Mouse (Mus musculus) forebrain, embryonic 10.5 days (tissue): ENCODE data around the gene Gm3250. TPM values are rescaled to one million over a fixed set of nuclear protein-coding genes. Genes with fewer than 3 reads are reported as not detected.
A peak's percentile ranks its signal among the peaks of the same experiment; 100 is the strongest.
"Not testable (repeated sequence)": the region's sequence is repeated elsewhere in the genome, so short reads cannot be mapped to it uniquely, and the experiment has no call there.

Experiments used
- DNase-seq: peaks from one replicate; pipeline ENCODE4 v3.0.0-alpha.2; 2017; ENCODE audit warnings: low spot score; ENCODE audit errors: extremely low spot score
- H3K27ac ChIP-seq: fragments of 300-500 bp; sonication (generic); 2 replicates; pipeline ENCODE4 v1.5.1; 2016; ENCODE audit warnings: mild to moderate bottlenecking
- H3K27me3 ChIP-seq: fragments of 300-500 bp; sonication (generic); 2 replicates; pipeline ENCODE4 v1.6.1; 2016; ENCODE audit warnings: mild to moderate bottlenecking; ENCODE audit not compliant: poor library complexity, severe bottlenecking
- H3K36me3 ChIP-seq: fragments of 300-500 bp; sonication (generic); replicated peaks from 2 replicates; pipeline ENCODE4 v1.6.1; 2016; ENCODE audit warnings: mild to moderate bottlenecking, moderate library complexity
- H3K4me1 ChIP-seq: fragments of 300-500 bp; sonication (generic); 2 replicates; pipeline ENCODE4 v1.6.1; 2016
- H3K4me3 ChIP-seq: fragments of 300-500 bp; sonication (generic); 2 replicates; pipeline ENCODE4 v1.5.1; 2016; ENCODE audit warnings: mild to moderate bottlenecking, moderate library complexity
- H3K9me3 ChIP-seq: fragments of 300-500 bp; sonication (generic); 2 replicates; pipeline ENCODE4 v1.6.1; 2016; ENCODE audit warnings: mild to moderate bottlenecking, moderate library complexity
- WGBS: fragments of 180-500 bp; shearing (Covaris S2); methylation state at CpG from one replicate; pipeline ENCODE4 v1.1.7; 2016; 5-methylcytosine and 5-hydroxymethylcytosine counted together
- polyA plus RNA-seq: library from polyadenylated mRNA; unstranded; fragments of >200 nt; fragmentation: Nextera tagmentation; extraction: Ambion mirVana; gene quantifications from 2 replicates; pipeline ENCODE4 v1.2.1, GENCODE M21; 2016

Gm3250 gene
- polyA plus RNA-seq, 1 experiment from 2014 or later: not detected

- no peak overlapping the region for H3K4me3 ChIP-seq
- H3K27me3 ChIP-seq: no peaks in the 10 kb centered on the region
- peaks cover 6% of the 10 kb centered on the region; the same call in 1 of the 2 replicates for H3K4me1 ChIP-seq
- H3K27ac ChIP-seq: no peak overlapping the region
- no peaks in the 10 kb centered on the region for H3K36me3 ChIP-seq
- no peaks in the 10 kb centered on the region for H3K9me3 ChIP-seq
- 90% methylated on average over 2 of the region's 2 CpGs for WGBS
- no peak for DNase-seq
These were observed 6.3 kb upstream of the Gm3250 start for GRCm38 (mm10) chr10:77788621-77789020.

DNA sequence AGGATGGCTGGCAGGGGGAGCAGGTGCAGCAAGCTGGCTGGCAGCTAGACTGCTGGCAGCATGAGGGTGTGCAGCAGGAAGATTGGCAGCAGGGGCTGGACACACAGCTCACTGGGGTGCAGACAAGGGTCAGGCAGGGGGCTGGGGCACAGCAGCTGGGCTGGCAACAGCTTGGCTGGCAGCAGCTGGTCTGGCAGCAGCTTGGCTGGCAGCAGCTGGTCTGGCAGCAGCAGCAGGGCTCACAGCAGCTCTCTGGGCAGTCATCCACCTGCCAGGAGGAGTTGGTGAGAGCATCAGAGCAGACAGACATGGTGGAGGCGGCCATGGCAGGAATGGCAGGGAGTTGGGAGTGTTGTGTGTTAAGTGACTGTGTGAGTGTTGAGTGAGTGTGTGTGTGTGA, 5.5 kb upstream of the Gm3250 start, which contains the start of gene Gm7137:
Gene Gm7137 (minus strand): TSS at position 325 of the 400 bp plus-strand sequence.
- 71% methylated on average over 1 of the region's 1 CpGs for WGBS
- DNase-seq, H3K9me3 ChIP-seq, H3K27ac ChIP-seq, H3K27me3 ChIP-seq, H3K36me3 ChIP-seq, H3K4me3 ChIP-seq, H3K4me1 ChIP-seq: not testable (repeated sequence)

DNA sequence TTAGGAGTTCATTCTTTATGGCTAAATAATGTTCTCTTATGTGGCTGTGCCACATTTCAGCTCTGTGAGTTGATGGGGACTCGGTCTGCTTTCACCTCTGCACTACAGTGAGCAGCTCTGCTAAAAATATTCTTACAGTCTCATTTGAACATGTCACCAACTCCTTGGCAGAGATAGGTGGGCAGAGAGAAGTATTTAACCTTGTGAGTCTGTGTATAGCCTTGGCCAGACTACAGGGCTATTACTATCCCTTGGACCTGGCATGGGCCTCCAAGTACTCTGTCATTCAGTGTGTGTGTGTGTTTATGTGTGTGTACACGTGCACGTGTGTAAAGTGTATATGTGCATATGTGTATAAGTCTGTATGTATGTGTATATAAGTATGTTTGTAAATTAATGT, 1.1 kb upstream of the Gm3250 start:
- H3K4me3 ChIP-seq, H3K36me3 ChIP-seq: not testable (repeated sequence)
- 89% methylated on average over 3 of the region's 3 CpGs for WGBS

DNA sequence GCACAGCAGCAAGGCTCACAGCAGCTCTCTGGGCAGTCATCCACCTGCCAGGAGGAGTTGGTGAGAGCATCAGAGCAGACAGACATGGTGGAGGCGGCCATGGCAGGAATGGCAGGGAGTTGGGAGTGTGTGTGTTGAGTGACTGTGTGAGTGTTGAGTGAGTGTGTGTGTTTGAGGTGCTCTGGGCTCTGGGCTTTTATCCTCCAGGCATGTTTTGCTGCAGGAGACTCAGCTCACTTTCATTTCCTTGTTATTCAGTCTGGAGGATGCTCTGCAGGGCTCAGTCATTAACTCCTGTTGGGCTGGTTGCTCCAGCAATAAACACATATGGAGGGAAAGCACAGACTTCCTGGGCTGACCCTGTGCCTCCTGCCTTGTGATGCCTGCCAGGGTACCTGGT, 5.5 kb downstream of the Gm3250 start, which contains the start of gene Gm7138:
Gene Gm7138 (minus strand): TSS at position 101 of the 400 bp plus-strand sequence.
- H3K4me3 ChIP-seq, H3K4me1 ChIP-seq, H3K27me3 ChIP-seq, H3K36me3 ChIP-seq, H3K27ac ChIP-seq, H3K9me3 ChIP-seq, DNase-seq: not testable (repeated sequence)
- WGBS: 71% methylated on average over 1 of the region's 1 CpGs

More for the DNA sequence above, 1.1 kb upstream of the Gm3250 start:
- not testable (repeated sequence) for DNase-seq, H3K27me3 ChIP-seq, H3K9me3 ChIP-seq, H3K4me1 ChIP-seq, H3K27ac ChIP-seq

DNA sequence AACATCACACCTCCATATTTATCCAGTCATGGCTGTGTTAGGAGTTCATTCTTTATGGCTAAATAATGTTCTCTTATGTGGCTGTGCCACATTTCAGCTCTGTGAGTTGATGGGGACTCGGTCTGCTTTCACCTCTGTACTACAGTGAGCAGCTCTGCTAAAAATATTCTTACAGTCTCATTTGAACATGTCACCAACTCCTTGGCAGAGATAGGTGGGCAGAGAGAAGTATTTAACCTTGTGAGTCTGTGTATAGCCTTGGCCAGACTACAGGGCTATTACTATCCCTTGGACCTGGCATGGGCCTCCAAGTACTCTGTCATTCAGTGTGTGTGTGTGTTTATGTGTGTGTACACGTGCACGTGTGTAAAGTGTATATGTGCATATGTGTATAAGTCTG, 10.2 kb downstream of the Gm3250 start:
- DNase-seq, H3K4me1 ChIP-seq, H3K27me3 ChIP-seq, H3K36me3 ChIP-seq, H3K9me3 ChIP-seq, H3K27ac ChIP-seq, H3K4me3 ChIP-seq: not testable (repeated sequence)
- 88% methylated on average over 3 of the region's 3 CpGs for WGBS

DNA sequence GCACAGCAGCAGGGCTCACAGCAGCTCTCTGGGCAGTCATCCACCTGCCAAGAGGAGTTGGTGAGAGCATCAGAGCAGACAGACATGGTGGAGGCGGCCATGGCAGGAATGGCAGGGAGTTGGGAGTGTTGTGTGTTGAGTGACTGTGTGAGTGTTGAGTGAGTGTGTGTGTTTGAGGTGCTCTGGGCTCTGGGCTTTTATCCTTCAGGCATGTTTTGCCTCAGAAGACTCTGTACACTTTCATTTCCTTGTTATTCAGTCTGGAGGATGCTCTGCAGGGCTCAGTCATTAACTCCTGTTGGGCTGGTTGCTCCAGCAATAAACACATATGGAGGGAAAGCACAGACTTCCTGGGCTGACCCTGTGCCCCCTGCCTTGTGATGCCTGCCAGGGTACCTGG, 11.1 kb downstream of the Gm3250 start, which contains the start of gene Gm3238:
Gene Gm3238 (minus strand): TSS at position 101 of the 400 bp plus-strand sequence.
- not testable (repeated sequence) for H3K27ac ChIP-seq, H3K36me3 ChIP-seq, H3K4me3 ChIP-seq, H3K27me3 ChIP-seq, DNase-seq, H3K4me1 ChIP-seq, H3K9me3 ChIP-seq
- WGBS: 82% methylated on average over 1 of the region's 1 CpGs

DNA sequence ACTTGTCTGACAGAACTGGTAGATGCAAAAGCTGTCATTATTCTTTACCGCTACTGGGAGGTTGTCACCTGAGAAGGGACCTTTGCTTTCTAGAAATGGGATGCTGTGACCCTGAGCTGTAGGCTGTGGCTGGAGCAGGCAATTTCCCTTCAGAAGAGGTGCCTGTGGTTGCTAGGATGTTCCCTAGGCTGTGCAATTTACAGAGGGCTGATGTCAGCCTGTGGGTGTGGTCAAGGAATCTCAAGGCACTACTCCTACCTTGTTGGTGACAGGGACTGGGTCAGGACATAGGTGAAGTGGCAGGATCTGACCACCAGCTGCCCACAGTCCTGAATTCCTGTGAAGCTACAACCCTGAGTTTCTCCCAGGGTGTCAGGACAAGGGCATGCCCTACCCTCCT, 12.6 kb downstream of the Gm3250 start:
- DNase-seq: no peak
- no peaks in the 10 kb centered on the region for H3K4me1 ChIP-seq
- no peak overlapping the region for H3K4me3 ChIP-seq
- H3K27me3 ChIP-seq: no peaks in the 10 kb centered on the region
- no peaks in the 10 kb centered on the region for H3K36me3 ChIP-seq
- H3K27ac ChIP-seq: no peak overlapping the region
- H3K9me3 ChIP-seq: no peaks in the 10 kb centered on the region
- WGBS: 82% methylated on average over 1 of the region's 1 CpGs

- H3K9me3 ChIP-seq, H3K4me1 ChIP-seq, H3K36me3 ChIP-seq, DNase-seq, H3K27ac ChIP-seq, H3K27me3 ChIP-seq, H3K4me3 ChIP-seq: not testable (repeated sequence)
- WGBS: 43% methylated on average over 1 of the region's 1 CpGs
These were observed 22.8 kb downstream of the Gm3250 start, which contains the start of gene Gm3233 for GRCm38 (mm10) chr10:77759582-77759981. TSS of gene Gm3233 (minus strand) at chr10:77759682.

- Histone ChIP-seq H3K27ac (no peak overlapping the region), H3K4me3 (no peak overlapping the region), H3K27me3 (no peaks in the 10 kb centered on the region), H3K9me3 (no peaks in the 10 kb centered on the region), H3K4me1 (peaks cover 9% of the 10 kb centered on the region), H3K36me3 (no peaks in the 10 kb centered on the region)
- DNase-seq: no peak
These were observed 28.9 kb downstream of the Gm3250 start for GRCm38 (mm10) chr10:77753448-77753847.

GRCm38 (mm10) chr10:77752312-77752711, 30.0 kb downstream of the Gm3250 start:
- 68% methylated on average over 3 of the region's 3 CpGs for WGBS
- H3K27ac ChIP-seq, H3K4me1 ChIP-seq, H3K9me3 ChIP-seq, H3K27me3 ChIP-seq, H3K36me3 ChIP-seq, DNase-seq, H3K4me3 ChIP-seq: not testable (repeated sequence)

- H3K27ac ChIP-seq: 0 out of 2 replicates have a peak within 1 kb of the TSS, but pooled peaks have one; percentile 20
- DNase-seq, H3K9me3 ChIP-seq, H3K4me3 ChIP-seq, H3K4me1 ChIP-seq, H3K27me3 ChIP-seq, H3K36me3 ChIP-seq: not testable (repeated sequence)
- 67% methylated on average over 1 of the region's 1 CpGs for WGBS
These were observed 31.1 kb downstream of the Gm3250 start, which contains the start of gene Gm9736 for GRCm38 (mm10) chr10:77751254-77751653. TSS of gene Gm9736 (minus strand) at chr10:77751354.

GRCm38 (mm10) chr10:77750686-77751085, 31.7 kb downstream of the Gm3250 start:
- 81% methylated on average over 1 of the region's 1 CpGs for WGBS
- not testable (repeated sequence) for H3K36me3 ChIP-seq, DNase-seq, H3K9me3 ChIP-seq, H3K4me1 ChIP-seq, H3K27me3 ChIP-seq, H3K4me3 ChIP-seq
- H3K27ac ChIP-seq: 0 out of 2 replicates have a peak overlapping the region, but pooled peaks have one; percentile 20

DNA sequence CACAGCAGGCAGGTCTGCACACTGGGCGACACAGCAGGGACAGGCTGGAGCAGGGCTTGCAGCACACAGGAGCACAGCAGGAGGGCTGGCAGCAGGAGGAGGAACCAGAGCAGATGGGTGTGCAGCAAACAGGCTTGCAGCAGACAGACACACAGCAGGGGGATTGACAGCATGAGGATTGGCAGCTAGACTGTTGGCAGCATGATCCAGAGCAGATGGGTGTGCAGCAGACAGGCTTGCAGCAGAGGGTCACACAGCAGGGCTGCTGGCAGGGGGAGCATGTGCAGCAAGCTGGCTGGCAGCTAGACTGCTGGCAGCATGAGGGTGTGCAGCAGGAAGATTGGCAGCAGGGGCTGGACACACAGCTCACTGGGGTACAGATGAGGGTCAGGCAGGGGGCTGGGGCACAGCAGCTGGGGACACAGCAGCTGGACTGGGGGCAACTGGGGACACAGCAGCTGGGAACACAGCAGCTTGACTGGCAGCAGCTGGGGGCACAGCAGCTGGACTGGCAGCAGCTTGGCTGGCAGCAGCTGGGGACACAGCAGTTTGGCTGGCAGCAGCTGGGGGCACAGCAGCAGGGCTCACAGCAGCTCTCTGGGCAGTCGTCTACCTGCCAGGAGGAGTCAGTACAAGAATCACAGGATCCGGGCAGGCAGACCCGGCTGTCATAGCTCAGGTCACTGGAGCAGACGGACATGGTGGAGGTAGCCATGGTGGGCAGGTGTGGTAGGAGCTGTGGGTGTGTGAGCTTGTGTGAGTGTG, 40.2 kb downstream of the Gm3250 start, which contains the start of gene Gm18596:
Gene Gm18596 (minus strand): TSS at position 715 of the 765 bp plus-strand sequence.
- not testable (repeated sequence) for H3K4me3 ChIP-seq, H3K27me3 ChIP-seq, H3K9me3 ChIP-seq, DNase-seq, H3K36me3 ChIP-seq
- H3K27ac ChIP-seq: peak within 1 kb of the TSS; percentile 60; the same call in 1 of the 2 replicates
- WGBS: 52% methylated on average over 5 of the region's 5 CpGs
- peaks cover 32% of the 10 kb centered on the region for H3K4me1 ChIP-seq
